Comparison of ENCODE assay signal across 13 mouse cellular contexts in the genomic region with DNA sequence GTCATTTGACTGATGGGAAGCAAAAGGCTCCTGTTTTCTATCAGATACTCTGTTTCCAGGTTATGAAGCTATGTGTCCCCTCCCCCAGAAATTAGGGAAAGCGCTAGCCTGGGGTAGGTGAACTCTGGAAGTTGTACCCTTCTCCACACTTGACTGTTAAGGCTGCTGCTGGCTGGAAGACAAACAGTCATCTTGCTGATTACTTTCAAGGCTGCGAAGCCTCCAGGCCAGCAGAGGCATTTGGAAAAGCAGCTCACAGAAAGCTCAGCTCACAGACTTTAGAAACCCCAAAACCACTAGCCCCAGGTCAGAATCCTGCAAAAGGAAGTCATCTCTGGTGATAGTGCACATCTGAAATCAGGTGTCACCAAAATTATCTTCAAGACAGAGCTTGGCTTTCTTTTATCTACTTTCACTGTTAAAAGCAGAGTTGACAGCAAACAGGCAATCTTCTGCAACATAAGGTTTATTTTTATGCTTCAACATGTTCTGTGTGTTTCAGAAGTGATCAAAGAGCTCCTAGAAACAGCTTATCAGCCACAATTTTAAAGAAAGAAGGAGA. TPM values are rescaled to one million over a fixed set of nuclear protein-coding genes. Genes with fewer than 3 reads are reported as not detected.
DNase-seq lines count a peak whose midpoint lies in the region; ATAC-seq lines count a peak whose summit lies in the region.
"Had no signal": no experiment of that assay in that cellular context is flagged by ENCODE, and none has a peak within 500 bp of the region (broad histone marks: within the 10 kb centered on the region; RNA-seq: fewer than 3 reads in every experiment).

No protein-coding gene starts in this region.

- peaks cover 30% of the 10 kb centered on the region for H3K4me1 ChIP-seq in hindbrain, embryonic 14.5 days (replicated peaks; ENCODE audit: control insufficient read depth, insufficient read depth, low read length)
- H3K4me1 ChIP-seq in hindbrain, embryonic 16.5 days (ENCODE audit: control insufficient read depth, insufficient read depth, low read depth, low read length), result peaks cover 37% of the 10 kb centered on the region
- peaks cover 58% of the 10 kb centered on the region for H3K4me1 ChIP-seq in midbrain, embryonic 13.5 days (replicated peaks)
- H3K4me1 ChIP-seq in midbrain, embryonic 16.5 days (ENCODE audit: control insufficient read depth, insufficient read depth, low read length), result peaks cover 32% of the 10 kb centered on the region
- H3K4me1 ChIP-seq in embryonic facial prominence, embryonic 15.5 days, result peaks cover 54% of the 10 kb centered on the region

- H3K27ac ChIP-seq in hindbrain, embryonic 14.5 days, result no peak overlapping the region
- no peak overlapping the region for H3K27ac ChIP-seq in hindbrain, embryonic 16.5 days (ENCODE audit: low read depth, low read length)
- H3K27ac ChIP-seq in midbrain, embryonic 13.5 days, result no peak overlapping the region
- H3K27ac ChIP-seq in midbrain, embryonic 16.5 days (ENCODE audit: low read length), result no peak overlapping the region
- H3K27ac ChIP-seq in embryonic facial prominence, embryonic 15.5 days (replicated peaks), result 0 out of 2 replicates have a peak overlapping the region, but pooled peaks have one; percentile 53
- H3K27ac ChIP-seq: heart, adult 2 months; liver, embryonic 15.5 days had no signal

- H3K4me2 ChIP-seq in hindbrain, embryonic 14.5 days (replicated peaks), result peak overlapping the region; percentile 81; the same call in 1 of the 2 replicates
- no peak overlapping the region for H3K4me2 ChIP-seq in hindbrain, embryonic 16.5 days (ENCODE audit: low read length)
- peak overlapping the region; percentile 89; the same call in 1 of the 2 replicates for H3K4me2 ChIP-seq in midbrain, embryonic 13.5 days (replicated peaks)
- no peak overlapping the region for H3K4me2 ChIP-seq in midbrain, embryonic 16.5 days (ENCODE audit: low read length)
- peak overlapping the region; percentile 81; the same call in 1 of the 2 replicates for H3K4me2 ChIP-seq in embryonic facial prominence, embryonic 15.5 days (replicated peaks)

- H3K9me3 ChIP-seq in hindbrain, embryonic 14.5 days (ENCODE audit: control insufficient read depth, low read length), result no peaks in the 10 kb centered on the region
- H3K9me3 ChIP-seq in hindbrain, embryonic 16.5 days (ENCODE audit: control insufficient read depth, low read length), result no peaks in the 10 kb centered on the region
- no peaks in the 10 kb centered on the region for H3K9me3 ChIP-seq in midbrain, embryonic 13.5 days
- H3K9me3 ChIP-seq in midbrain, embryonic 16.5 days (replicated peaks; ENCODE audit: control insufficient read depth, low read length, poor library complexity, severe bottlenecking), result no peaks in the 10 kb centered on the region
- H3K9me3 ChIP-seq in embryonic facial prominence, embryonic 15.5 days (replicated peaks), result no peaks in the 10 kb centered on the region
- H3K9me3 ChIP-seq: liver, embryonic 15.5 days; megakaryocyte, embryonic 14.5 days had no signal

- WGBS in hindbrain, embryonic 14.5 days, result 91% methylated on average over 2 of the region's 2 CpGs
- WGBS in hindbrain, embryonic 16.5 days, result 93% methylated on average over 2 of the region's 2 CpGs
- WGBS in midbrain, embryonic 13.5 days, result 95% methylated on average over 2 of the region's 2 CpGs
- WGBS in midbrain, embryonic 16.5 days, result 98% methylated on average over 2 of the region's 2 CpGs
- 78% methylated on average over 2 of the region's 2 CpGs for WGBS in embryonic facial prominence, embryonic 15.5 days

- no peaks in the 10 kb centered on the region for H3K36me3 ChIP-seq in hindbrain, embryonic 14.5 days (replicated peaks; ENCODE audit: control insufficient read depth, insufficient read depth)
- H3K36me3 ChIP-seq in hindbrain, embryonic 16.5 days (ENCODE audit: control insufficient read depth, insufficient read depth, low read length), result no peaks in the 10 kb centered on the region
- peaks cover 12% of the 10 kb centered on the region; the same call in 1 of the 2 replicates for H3K36me3 ChIP-seq in midbrain, embryonic 13.5 days
- H3K36me3 ChIP-seq in midbrain, embryonic 16.5 days (ENCODE audit: control insufficient read depth, insufficient read depth, low read length), result no peaks in the 10 kb centered on the region
- no peaks in the 10 kb centered on the region for H3K36me3 ChIP-seq in embryonic facial prominence, embryonic 15.5 days

- no peaks in the 10 kb centered on the region for H3K27me3 ChIP-seq in hindbrain, embryonic 14.5 days (ENCODE audit: control insufficient read depth, insufficient read depth, low read length)
- no peaks in the 10 kb centered on the region for H3K27me3 ChIP-seq in hindbrain, embryonic 16.5 days (replicated peaks; ENCODE audit: control insufficient read depth, insufficient read depth, low read length)
- no peaks in the 10 kb centered on the region for H3K27me3 ChIP-seq in midbrain, embryonic 13.5 days
- no peaks in the 10 kb centered on the region for H3K27me3 ChIP-seq in midbrain, embryonic 16.5 days (ENCODE audit: control insufficient read depth, insufficient read depth, low read depth, low read length)
- no peaks in the 10 kb centered on the region for H3K27me3 ChIP-seq in embryonic facial prominence, embryonic 15.5 days
- H3K27me3 ChIP-seq: liver, embryonic 15.5 days; megakaryocyte, embryonic 14.5 days had no signal

- no peak for ATAC-seq in hindbrain, embryonic 14.5 days (ENCODE audit: low FRiP score)
- ATAC-seq in hindbrain, embryonic 16.5 days, result no peak
- ATAC-seq in midbrain, embryonic 13.5 days, result no peak
- no peak for ATAC-seq in midbrain, embryonic 16.5 days
- no peak for ATAC-seq in embryonic facial prominence, embryonic 15.5 days (ENCODE audit: insufficient number of reproducible peaks, low FRiP score, low TSS enrichment, low read depth)
- ATAC-seq: intestine, embryonic 16.5 days had no signal

- H3K4me3 ChIP-seq in hindbrain, embryonic 14.5 days (replicated peaks; ENCODE audit: low read length), result no peak overlapping the region
- H3K4me3 ChIP-seq in hindbrain, embryonic 16.5 days (ENCODE audit: low read length), result no peak overlapping the region
- no peak overlapping the region for H3K4me3 ChIP-seq in midbrain, embryonic 13.5 days (replicated peaks)
- H3K4me3 ChIP-seq in midbrain, embryonic 16.5 days (ENCODE audit: low read depth, low read length), result no peak overlapping the region
- H3K4me3 ChIP-seq in embryonic facial prominence, embryonic 15.5 days (replicated peaks), result no peak overlapping the region
- H3K4me3 ChIP-seq: heart, adult 2 months; liver, embryonic 15.5 days had no signal

- no peak overlapping the region for H3K9ac ChIP-seq in hindbrain, embryonic 14.5 days
- no peak overlapping the region for H3K9ac ChIP-seq in hindbrain, embryonic 16.5 days (ENCODE audit: low read depth, low read length)
- H3K9ac ChIP-seq in midbrain, embryonic 13.5 days (replicated peaks), result peak overlapping the region; percentile 99; the same call in 1 of the 2 replicates
- no peak overlapping the region for H3K9ac ChIP-seq in midbrain, embryonic 16.5 days (ENCODE audit: low read depth, low read length)
- H3K9ac ChIP-seq in embryonic facial prominence, embryonic 15.5 days, result no peak overlapping the region
- H3K9ac ChIP-seq: liver, embryonic 15.5 days had no signal

- peak; percentile 38 for DNase-seq in adrenal gland, postnatal 14 days
- no peak for DNase-seq in adrenal gland, postnatal 10 days
- no peak for DNase-seq in hindbrain, embryonic 14.5 days (ENCODE audit: low spot score)
- no peak for DNase-seq in urinary bladder, adult 18-20 months (ENCODE audit: low spot score in 2 of 2)
- DNase-seq: cerebellum, postnatal 25 days had no signal

RNA-seq across cellular contexts. Expression of a gene that starts 3.8 kb away (rescaled TPM):
- total RNA-seq in adrenal gland, postnatal 14 days (2021), result 70.0 and 85.3 TPM in 2 replicates
- 10 to 100 TPM; 61.8 to 73.3 TPM for total RNA-seq in adrenal gland, postnatal 10 days (2021)
- polyA plus RNA-seq in hindbrain, embryonic 14.5 days (2014; fragmentation: Nextera tagmentation; extraction: Ambion mirVana), result 50.7 and 57.6 TPM in 2 replicates
- polyA plus RNA-seq in hindbrain, embryonic 16.5 days (2015; fragmentation: Nextera tagmentation; extraction: Ambion mirVana), result 40.5 and 43.2 TPM in 2 replicates
- polyA plus RNA-seq in midbrain, embryonic 13.5 days (2015; fragmentation: Nextera tagmentation; extraction: Ambion mirVana), result 40.7 and 47.1 TPM in 2 replicates
- polyA plus RNA-seq in midbrain, embryonic 16.5 days (2015; fragmentation: Nextera tagmentation; extraction: Ambion mirVana), result 42.2 and 43.8 TPM in 2 replicates
- 54.9 and 60.2 TPM in 2 replicates for polyA plus RNA-seq in embryonic facial prominence, embryonic 15.5 days (2015; fragmentation: Nextera tagmentation; extraction: Ambion mirVana)

RNA-seq across cellular contexts. Expression of a gene that starts 44.9 kb away (rescaled TPM):
- 23.8 and 30.4 TPM in 2 replicates for total RNA-seq in adrenal gland, postnatal 14 days (2021)
- 10 to 100 TPM; 23.2 to 23.8 TPM for total RNA-seq in adrenal gland, postnatal 10 days (2021)
- polyA plus RNA-seq in hindbrain, embryonic 14.5 days (2014; fragmentation: Nextera tagmentation; extraction: Ambion mirVana), result 21.8 and 25.8 TPM in 2 replicates
- 23.4 and 34.0 TPM in 2 replicates for polyA plus RNA-seq in hindbrain, embryonic 16.5 days (2015; fragmentation: Nextera tagmentation; extraction: Ambion mirVana)
- 42.2 and 45.3 TPM in 2 replicates for polyA plus RNA-seq in midbrain, embryonic 13.5 days (2015; fragmentation: Nextera tagmentation; extraction: Ambion mirVana)
- 30.7 and 32.3 TPM in 2 replicates for polyA plus RNA-seq in midbrain, embryonic 16.5 days (2015; fragmentation: Nextera tagmentation; extraction: Ambion mirVana)
- 30.1 and 36.2 TPM in 2 replicates for polyA plus RNA-seq in embryonic facial prominence, embryonic 15.5 days (2015; fragmentation: Nextera tagmentation; extraction: Ambion mirVana)

Comparison
In these comparisons a context has a peak if more than half of its experiments do, and no peak if none do; other contexts are left out.
1. H3K4me2 ChIP-seq: peak in hindbrain, embryonic 14.5 days (single experiment), midbrain, embryonic 13.5 days (single experiment) and embryonic facial prominence, embryonic 15.5 days (single experiment); none in hindbrain, embryonic 16.5 days (single experiment) and midbrain, embryonic 16.5 days (single experiment).